Mouse (Mus musculus): ENCODE data around the gene Lrp10. TPM values are rescaled to one million over a fixed set of nuclear protein-coding genes. Genes with fewer than 3 reads are reported as not detected.

Lrp10 gene
- total and polyA plus RNA-seq, 2 experiments from 2014 or later, result 36.0 to 57.7 TPM

- WGBS, result 53% methylated on average over 7 of the region's 7 CpGs
- TF ChIP-seq CTCF (IDR thresholded peaks at IDR 0.05; ENCODE audit: low read depth), result no peak
- DNase-seq (ENCODE audit: low spot score) (no peak), ATAC-seq (no peak)
- Histone ChIP-seq H3K9me3 (ENCODE audit: low read length) (no peaks in the 10 kb centered on the region), H3K36me3 (ENCODE audit: insufficient read depth, low read length) (peaks cover 7% of the 10 kb centered on the region; the same call in 1 of the 2 replicates), H3K4me2 (ENCODE audit: low read depth, low read length) (no peak overlapping the region), H3K27me3 (ENCODE audit: insufficient read depth, low read length) (no peaks in the 10 kb centered on the region), H3K27ac (no peak overlapping the region), H3K4me1 (ENCODE audit: insufficient read depth, low read length) (0 out of 2 replicates have a peak, but pooled peaks cover 10% of the 10 kb centered on the region), H3K4me3 (ENCODE audit: low read length) (no peak overlapping the region), H3K9ac (replicated peaks; ENCODE audit: low read length) (no peak overlapping the region)
These were observed 34.4 kb upstream of the Lrp10 start for GRCm38 (mm10) chr14:54429332-54430093.

- Histone ChIP-seq H3K4me1 (ENCODE audit: insufficient read depth, low read length) (0 out of 2 replicates have a peak, but pooled peaks cover 10% of the 10 kb centered on the region), H3K27ac (peak overlapping the region; percentile 92), H3K36me3 (ENCODE audit: insufficient read depth, low read length) (peaks cover 7% of the 10 kb centered on the region; the same call in 1 of the 2 replicates), H3K9ac (replicated peaks; ENCODE audit: low read length) (peak overlapping the region; percentile 79; the same call in 1 of the 2 replicates), H3K4me2 (ENCODE audit: low read depth, low read length) (peak overlapping the region; percentile 72), H3K4me3 (ENCODE audit: low read length) (peak overlapping the region; percentile 60), H3K27me3 (ENCODE audit: insufficient read depth, low read length) (no peaks in the 10 kb centered on the region), H3K9me3 (ENCODE audit: low read length) (no peaks in the 10 kb centered on the region)
- no peak for DNase-seq (ENCODE audit: low spot score)
- no peak for ATAC-seq
- 14% methylated on average over 18 of the region's 18 CpGs for WGBS
- no peak for TF ChIP-seq CTCF (IDR thresholded peaks at IDR 0.05; ENCODE audit: low read depth)
These were observed 33.4 kb upstream of the Lrp10 start for GRCm38 (mm10) chr14:54430406-54431145.

DNA sequence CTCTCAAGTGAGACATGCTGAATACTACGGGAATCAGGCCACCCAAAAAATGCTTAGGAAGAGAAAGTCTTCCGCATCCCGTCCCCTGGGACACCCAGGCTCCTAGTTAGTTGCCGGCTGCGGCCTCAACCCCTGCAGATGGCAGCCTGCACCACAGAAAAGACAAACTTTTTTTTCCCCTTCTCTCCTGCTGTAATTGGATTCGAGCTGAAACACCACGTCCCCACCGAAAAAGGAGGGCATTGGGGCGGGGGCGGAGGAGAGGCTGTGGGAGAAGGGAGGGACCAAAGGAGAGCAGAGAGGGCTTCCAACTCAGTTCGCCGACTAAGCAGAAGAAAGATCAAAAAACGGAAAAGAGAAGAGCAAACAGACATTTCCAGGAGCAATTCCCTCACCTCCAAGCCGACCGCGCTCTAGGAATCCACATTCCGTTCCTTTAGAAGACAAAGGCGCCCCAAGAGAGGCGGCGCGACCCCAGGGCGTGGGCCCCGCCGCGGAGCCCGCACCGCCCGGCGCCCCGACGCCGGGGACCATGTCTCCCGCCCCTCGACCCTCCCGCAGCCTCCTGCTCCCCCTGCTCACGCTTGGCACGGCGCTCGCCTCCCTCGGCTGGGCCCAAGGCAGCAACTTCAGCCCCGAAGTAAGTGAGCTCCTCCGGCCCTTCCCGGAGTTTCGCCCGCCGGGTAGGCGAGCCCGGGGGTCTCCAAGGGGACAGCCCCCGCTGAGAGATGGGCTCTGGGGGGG lies 32.4 kb upstream of the Lrp10 start, which contains the start of gene Mmp14:
Gene Mmp14 (plus strand): TSS at position 279 of the 744 bp plus-strand sequence.
- Histone ChIP-seq H3K9me3 (ENCODE audit: low read length) (no peaks in the 10 kb centered on the region), H3K9ac (replicated peaks; ENCODE audit: low read length) (peak within 1 kb of the TSS; percentile 79), H3K27me3 (ENCODE audit: insufficient read depth, low read length) (no peaks in the 10 kb centered on the region), H3K4me1 (ENCODE audit: insufficient read depth, low read length) (0 out of 2 replicates have a peak, but pooled peaks cover 6% of the 10 kb centered on the region), H3K4me3 (ENCODE audit: low read length) (peak within 1 kb of the TSS; percentile 60), H3K27ac (peak within 1 kb of the TSS; percentile 92), H3K36me3 (ENCODE audit: insufficient read depth, low read length) (peaks cover 7% of the 10 kb centered on the region; the same call in 1 of the 2 replicates), H3K4me2 (ENCODE audit: low read depth, low read length) (peak within 1 kb of the TSS; percentile 72)
- DNase-seq (ENCODE audit: low spot score) (peak; percentile 80), ATAC-seq (peak; percentile 43)
- WGBS, result under 1% methylated on average over 36 of the region's 49 CpGs
- TF ChIP-seq CTCF (IDR thresholded peaks at IDR 0.05; ENCODE audit: low read depth), result peak; percentile 59

DNA sequence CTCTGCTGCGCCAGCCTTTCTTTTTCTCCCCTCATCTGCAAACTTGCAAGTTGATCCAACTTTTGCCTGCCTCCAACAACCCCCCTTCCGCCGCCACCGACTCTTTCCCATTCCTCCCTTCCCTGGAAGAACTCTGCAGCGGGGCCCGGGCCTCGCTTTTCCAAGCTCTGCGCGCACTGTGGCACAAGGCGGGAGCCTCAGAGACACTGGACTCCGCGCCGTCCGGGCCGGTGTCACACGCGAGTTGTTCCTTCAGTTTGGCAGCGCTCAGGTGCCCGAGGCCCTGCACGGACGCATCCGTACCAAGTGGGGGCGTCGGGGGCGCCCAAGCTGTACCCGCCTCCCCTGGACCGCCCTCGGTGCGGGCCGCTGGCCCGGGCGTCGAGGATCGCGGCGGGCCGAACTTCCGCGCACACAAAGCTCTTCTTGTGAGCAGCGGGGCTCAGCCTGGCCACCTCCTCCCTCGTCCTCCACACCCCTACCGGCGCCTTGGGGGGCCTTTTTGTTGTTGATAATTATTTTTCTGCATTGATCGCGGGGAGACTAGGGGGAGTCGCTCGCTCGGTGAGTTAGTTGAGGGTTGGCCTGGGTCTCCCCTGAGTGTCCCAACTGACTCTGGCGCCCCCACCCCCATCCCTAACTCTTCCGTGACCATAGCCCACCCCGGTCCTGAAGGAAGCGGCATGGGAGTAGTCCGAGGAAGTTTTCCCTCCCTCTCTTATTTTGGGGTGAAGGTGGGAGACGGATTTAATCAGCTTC lies 31.7 kb upstream of the Lrp10 start:
- Histone ChIP-seq H3K9me3 (ENCODE audit: low read length) (no peaks in the 10 kb centered on the region), H3K4me1 (ENCODE audit: insufficient read depth, low read length) (0 out of 2 replicates have a peak, but pooled peaks cover 6% of the 10 kb centered on the region), H3K4me3 (ENCODE audit: low read length) (peak overlapping the region; percentile 60), H3K4me2 (ENCODE audit: low read depth, low read length) (peak overlapping the region; percentile 72), H3K27me3 (ENCODE audit: insufficient read depth, low read length) (no peaks in the 10 kb centered on the region), H3K27ac (peak overlapping the region; percentile 92), H3K9ac (replicated peaks; ENCODE audit: low read length) (peak overlapping the region; percentile 79), H3K36me3 (ENCODE audit: insufficient read depth, low read length) (peaks cover 7% of the 10 kb centered on the region; the same call in 1 of the 2 replicates)
- ATAC-seq (peak; percentile 28; the same call in 1 of the 2 replicates), DNase-seq (ENCODE audit: low spot score) (peak; percentile 54)
- WGBS, result 3% methylated on average over 52 of the region's 54 CpGs
- TF ChIP-seq CTCF (IDR thresholded peaks at IDR 0.05; ENCODE audit: low read depth), result no peak

DNA sequence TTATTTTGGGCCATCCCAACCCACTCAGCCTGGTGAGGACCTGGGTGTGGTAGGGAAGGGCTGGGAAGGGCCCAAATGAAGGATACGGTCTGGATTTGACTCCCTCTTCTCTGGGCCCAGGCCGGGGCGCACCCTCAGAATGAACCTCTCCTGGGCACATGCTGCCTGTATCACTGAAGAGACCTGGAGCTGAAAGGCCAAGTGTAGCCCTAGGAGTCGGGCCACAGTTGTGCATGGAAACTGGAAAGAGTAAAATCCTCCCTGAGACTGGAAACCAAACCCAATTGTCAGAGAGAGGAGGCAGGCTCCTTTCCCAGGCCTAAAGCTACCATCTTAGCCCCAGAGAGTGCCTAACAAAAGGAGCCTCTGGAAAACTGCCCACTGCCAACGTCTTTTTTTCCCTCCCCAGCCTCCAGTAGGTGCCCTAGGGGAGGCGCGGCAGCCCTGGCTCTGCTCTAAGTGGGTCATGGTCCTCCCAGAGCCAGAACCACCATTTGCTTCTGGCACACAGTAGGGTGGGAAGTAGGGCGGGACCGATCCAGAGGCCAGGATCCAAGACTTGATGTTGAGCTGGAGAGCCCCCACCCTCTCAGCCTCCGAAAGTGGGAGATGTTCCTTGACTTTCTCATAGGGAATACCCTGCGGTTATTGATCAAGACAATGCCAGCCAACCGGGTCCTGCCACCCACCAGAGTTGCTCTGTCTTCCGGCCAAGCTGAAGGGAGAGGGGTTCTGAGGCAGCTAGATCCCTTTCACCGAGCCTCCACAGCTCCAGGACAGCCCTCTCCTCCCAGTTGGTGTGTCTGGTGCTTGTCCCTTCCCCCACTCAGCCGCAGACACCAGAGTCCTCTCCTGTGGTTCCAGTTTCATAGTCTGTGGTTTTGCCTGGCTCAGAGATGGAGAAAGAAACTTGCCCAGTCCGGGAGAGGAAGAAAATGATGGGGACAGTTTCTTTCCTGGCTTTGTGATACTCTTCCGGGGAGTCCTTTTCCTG lies 30.8 kb upstream of the Lrp10 start:
- H3K36me3 ChIP-seq (ENCODE audit: insufficient read depth, low read length), result peaks cover 7% of the 10 kb centered on the region; the same call in 1 of the 2 replicates
- H3K27ac ChIP-seq, result peak overlapping the region; percentile 92
- TF ChIP-seq CTCF (IDR thresholded peaks at IDR 0.05; ENCODE audit: low read depth), result no peak
- ATAC-seq, result peak; percentile 75
- H3K4me2 ChIP-seq (ENCODE audit: low read depth, low read length), result peak overlapping the region; percentile 72
- H3K4me3 ChIP-seq (ENCODE audit: low read length), result peak overlapping the region; percentile 60
- peak overlapping the region; percentile 79 for H3K9ac ChIP-seq (replicated peaks; ENCODE audit: low read length)
- WGBS, result 31% methylated on average over 17 of the region's 17 CpGs
- H3K9me3 ChIP-seq (ENCODE audit: low read length), result no peaks in the 10 kb centered on the region
- DNase-seq (ENCODE audit: low spot score), result peak; percentile 71
- H3K27me3 ChIP-seq (ENCODE audit: insufficient read depth, low read length), result no peaks in the 10 kb centered on the region
- H3K4me1 ChIP-seq (ENCODE audit: insufficient read depth, low read length), result 0 out of 2 replicates have a peak, but pooled peaks cover 6% of the 10 kb centered on the region
